Mouse (Mus musculus) lung, postnatal 0 days (tissue): Measurements from ENCODE around the gene Cracr2b.

Experiments used
- CTCF ChIP-seq: IDR thresholded peaks from 2 replicates; pipeline ENCODE4 v1.5.1; 2016; ENCODE audit warnings: antibody characterized with exemption, mild to moderate bottlenecking
- EP300 ChIP-seq: IDR thresholded peaks from 2 replicates; pipeline ENCODE4 v1.6.1; 2016; ENCODE audit warnings: antibody characterized with exemption, mild to moderate bottlenecking, control low read depth

DNA sequence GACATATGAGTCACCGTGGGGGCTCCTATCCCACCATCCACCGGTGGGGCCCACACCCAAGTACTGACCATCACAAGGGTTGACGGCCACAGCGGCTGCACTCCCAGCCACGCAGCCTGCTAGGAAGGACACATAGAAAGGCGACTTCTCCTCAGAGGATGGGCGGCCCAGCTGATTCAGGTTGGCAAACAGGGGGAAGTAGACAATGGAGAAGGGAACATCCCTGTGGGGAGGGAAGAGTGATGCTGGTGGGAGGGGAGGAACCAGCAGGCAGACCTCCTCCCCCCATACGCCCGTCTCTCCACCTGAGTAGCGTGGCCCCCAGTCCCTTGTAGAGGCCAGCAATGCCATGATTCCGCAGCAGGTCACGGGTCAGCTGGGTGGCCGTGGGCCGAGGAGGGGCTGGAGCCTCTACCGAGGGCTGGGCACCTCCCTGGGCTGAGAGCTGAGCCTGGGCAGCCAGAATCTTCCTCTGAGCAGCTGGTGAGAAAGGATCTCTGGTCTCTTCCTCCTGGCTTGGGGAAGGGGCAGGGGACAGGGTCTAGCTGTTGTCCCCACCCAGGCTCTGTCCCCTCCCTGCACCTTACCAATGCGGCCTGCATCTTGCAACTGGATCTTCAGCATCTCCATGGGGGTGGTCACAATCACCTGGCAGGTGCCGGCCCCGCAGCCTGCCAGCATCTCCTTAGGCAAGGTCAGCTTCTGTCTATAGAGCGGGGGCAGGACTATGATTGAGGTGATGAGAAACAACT, 29.3 kb upstream of the Cracr2b start:
- no peak for TF ChIP-seq CTCF
- TF ChIP-seq EP300, result no peak
